Mouse (Mus musculus) liver (tissue): Measurements from ENCODE around the gene Ogfrl1.
"Not testable (repeated sequence)": the region's sequence is repeated elsewhere in the genome, so short reads cannot be mapped to it uniquely, and the experiment has no call there.

Source experiments
- DNase-seq: peaks from one replicate; pipeline ENCODE4 v3.0.0-alpha.2; 2020; ENCODE audit warnings: mixed read lengths

Ogfrl1 gene

GRCm38 (mm10) chr1:23397623-23398022, at the start of gene Ogfrl1:
TSS of gene Ogfrl1 (minus strand) at chr1:23397772.
- DNase-seq: no peak

GRCm38 (mm10) chr1:23445736-23446424, 48.3 kb upstream of the Ogfrl1 start:
- DNase-seq: no peak

GRCm38 (mm10) chr1:23433612-23434011, 36.0 kb upstream of the Ogfrl1 start:
- DNase-seq: no peak

- peak; percentile 75 for DNase-seq
These were observed 28.9 kb upstream of the Ogfrl1 start for GRCm38 (mm10) chr1:23426447-23426846.

GRCm38 (mm10) chr1:23418941-23419340, 21.4 kb upstream of the Ogfrl1 start:
- no peak for DNase-seq

GRCm38 (mm10) chr1:23418059-23418458, 20.5 kb upstream of the Ogfrl1 start:
- DNase-seq: no peak

- DNase-seq: peak; percentile 47
These were observed 20.0 kb upstream of the Ogfrl1 start for GRCm38 (mm10) chr1:23417562-23417961.

- no peak for DNase-seq
These were observed 14.0 kb upstream of the Ogfrl1 start for GRCm38 (mm10) chr1:23411533-23411932.

GRCm38 (mm10) chr1:23409960-23410359, 12.4 kb upstream of the Ogfrl1 start:
- no peak for DNase-seq

GRCm38 (mm10) chr1:23402401-23402800, 4.8 kb upstream of the Ogfrl1 start:
- DNase-seq: no peak

GRCm38 (mm10) chr1:23399552-23399951, 2.0 kb upstream of the Ogfrl1 start:
- no peak for DNase-seq

GRCm38 (mm10) chr1:23394356-23394755, 3.2 kb downstream of the Ogfrl1 start:
- not testable (repeated sequence) for DNase-seq

GRCm38 (mm10) chr1:23391744-23392143, 5.8 kb downstream of the Ogfrl1 start:
- DNase-seq: no peak

GRCm38 (mm10) chr1:23384326-23384725, 13.2 kb downstream of the Ogfrl1 start:
- no peak for DNase-seq

- peak; percentile 99 for DNase-seq
These were observed 14.5 kb downstream of the Ogfrl1 start for GRCm38 (mm10) chr1:23382806-23383653.

- no peak for DNase-seq
These were observed 15.1 kb downstream of the Ogfrl1 start for GRCm38 (mm10) chr1:23382461-23382805.

- no peak for DNase-seq
These were observed 15.5 kb downstream of the Ogfrl1 start for GRCm38 (mm10) chr1:23382037-23382436.

GRCm38 (mm10) chr1:23379911-23380740, 17.4 kb downstream of the Ogfrl1 start:
- DNase-seq: no peak

- no peak for DNase-seq
These were observed 18.3 kb downstream of the Ogfrl1 start for GRCm38 (mm10) chr1:23379321-23379720.

GRCm38 (mm10) chr1:23377572-23377971, 20.0 kb downstream of the Ogfrl1 start:
- no peak for DNase-seq

- DNase-seq: no peak
These were observed 23.4 kb downstream of the Ogfrl1 start for GRCm38 (mm10) chr1:23374156-23374555.

GRCm38 (mm10) chr1:23365614-23366013, 32.0 kb downstream of the Ogfrl1 start:
- DNase-seq: no peak

- DNase-seq: no peak
These were observed 44.7 kb downstream of the Ogfrl1 start for GRCm38 (mm10) chr1:23352895-23353294.
